Mouse (Mus musculus) right cerebral cortex, postnatal 36 days (tissue): ENCODE measurements around the gene Sike1.

Experiments
- DNase-seq, 2 experiments: peaks; one replicate each; pipeline ENCODE4 v3.0.0; 2022; ENCODE audit warnings: low spot score in 2 of 2, mixed read lengths in 1 of 2

Gene Sike1

DNA sequence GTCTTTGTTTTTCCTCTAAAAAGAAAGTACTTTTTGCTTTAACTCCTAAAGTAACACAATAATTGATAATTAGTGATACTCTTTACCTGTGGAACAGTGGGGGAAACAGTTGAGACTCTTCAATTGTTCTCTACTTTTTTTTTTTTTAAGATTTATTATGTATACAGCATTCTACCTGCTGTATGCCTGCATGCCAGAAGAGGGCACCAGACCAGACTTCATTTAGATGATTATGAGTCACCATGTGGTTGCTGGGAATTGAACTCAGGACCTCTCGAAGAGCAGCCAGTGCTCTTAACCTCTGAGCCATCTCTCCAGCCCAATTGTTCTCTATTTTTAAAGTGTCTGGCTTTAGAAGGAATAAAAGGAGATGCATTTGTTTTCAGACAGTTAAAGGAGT lies 30.7 kb downstream of the Sike1 start:
- DNase-seq = no peak

DNA sequence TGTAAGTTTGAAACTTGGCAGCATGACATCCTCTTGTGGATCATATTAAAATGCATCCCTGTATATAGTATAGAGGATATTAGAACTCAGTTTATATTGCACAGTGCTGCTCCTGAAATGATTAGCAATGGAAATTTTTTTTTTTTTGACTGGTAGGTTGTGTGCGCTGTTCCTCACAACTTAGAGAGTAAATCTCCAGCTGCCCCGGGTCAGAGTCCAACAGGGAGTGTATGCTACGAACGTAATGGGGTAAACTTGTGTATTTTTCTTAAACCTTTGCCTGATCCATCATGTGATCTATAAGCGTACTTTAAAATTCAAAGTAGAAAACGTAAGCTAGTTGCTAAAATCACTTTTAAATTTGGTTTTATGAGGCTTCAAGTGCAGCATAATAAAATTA lies 44.8 kb downstream of the Sike1 start:
- no peak for DNase-seq

GRCm38 (mm10) chr3:103040861-103041379 lies 45.4 kb downstream of the Sike1 start:
- no peak for DNase-seq

DNA sequence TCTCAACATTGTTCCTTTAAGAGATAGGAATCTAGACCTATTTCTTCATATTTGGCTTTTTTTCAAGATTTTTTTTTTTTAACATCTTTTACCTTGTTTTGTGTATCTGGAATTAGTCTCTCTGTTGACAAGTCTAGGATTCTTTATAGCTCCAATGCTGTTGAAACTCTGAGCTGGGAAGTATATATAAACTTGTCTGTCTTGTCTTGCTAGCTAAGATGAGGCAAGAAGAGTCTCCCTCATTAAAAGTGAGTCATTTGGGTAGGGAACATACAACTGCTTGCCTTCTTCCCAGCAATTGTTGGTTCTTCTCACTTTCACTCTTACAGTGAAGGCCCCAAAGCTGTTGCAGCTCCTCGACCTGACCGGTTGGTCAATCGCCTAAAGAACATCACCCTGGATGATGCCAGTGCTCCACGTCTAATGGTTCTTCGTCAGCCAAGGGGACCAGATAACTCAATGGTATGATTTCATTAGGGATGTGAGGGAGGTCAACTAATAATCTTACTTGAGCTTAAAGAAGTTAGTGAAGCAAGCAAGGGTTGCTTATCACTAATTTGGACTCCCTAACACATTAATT lies 60.6 kb downstream of the Sike1 start:
- DNase-seq = no peak

GRCm38 (mm10) chr3:103057752-103058151 lies 62.2 kb downstream of the Sike1 start:
- DNase-seq = no peak
